Mouse (Mus musculus) CH12F3 (cell line): Measurements from ENCODE around the gene Paqr7.

Experiments used
- in situ Hi-C: fragments of 300-500 bp; cut with MboI; formaldehyde crosslinking; loops from 2 replicates; pipeline ENCODE4 v1.14.3; 2020; ENCODE audit warnings: low sequenced_read_pairs

Gene Paqr7

DNA sequence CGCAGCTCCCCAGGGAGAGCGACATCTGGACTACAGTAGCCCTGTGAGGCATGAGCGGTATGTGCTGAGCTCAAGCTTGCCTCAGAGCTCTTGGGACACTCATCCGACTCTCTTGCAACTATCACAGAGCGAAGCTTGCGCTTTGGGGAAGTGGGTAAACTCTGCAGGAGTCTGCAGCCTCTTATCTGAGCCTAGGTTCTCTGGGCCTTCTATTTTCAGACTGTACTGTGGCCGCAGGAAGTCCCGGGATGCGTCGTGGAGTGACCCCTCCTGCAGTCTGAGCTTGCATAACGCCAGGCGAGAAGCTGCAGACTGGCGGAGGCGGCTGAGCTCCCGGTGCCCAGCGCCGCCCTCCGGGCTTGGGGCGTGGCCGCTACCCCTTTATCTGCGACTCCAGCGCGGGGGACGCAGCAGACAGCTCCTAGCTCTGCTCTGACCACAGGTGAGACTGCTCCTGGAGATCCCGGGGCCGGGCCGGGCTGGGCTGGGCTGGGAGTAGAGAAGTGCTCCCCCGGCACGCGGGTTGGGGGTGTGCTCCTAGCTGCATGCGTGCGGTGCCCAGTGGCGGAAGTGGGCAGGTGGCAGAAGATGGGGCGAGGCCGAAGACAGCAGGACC lies at the start of gene Paqr7:
Gene Paqr7, plus strand, starts transcription at position 103 of the 616 bp plus-strand sequence.
- in situ Hi-C loops: no loop called here

DNA sequence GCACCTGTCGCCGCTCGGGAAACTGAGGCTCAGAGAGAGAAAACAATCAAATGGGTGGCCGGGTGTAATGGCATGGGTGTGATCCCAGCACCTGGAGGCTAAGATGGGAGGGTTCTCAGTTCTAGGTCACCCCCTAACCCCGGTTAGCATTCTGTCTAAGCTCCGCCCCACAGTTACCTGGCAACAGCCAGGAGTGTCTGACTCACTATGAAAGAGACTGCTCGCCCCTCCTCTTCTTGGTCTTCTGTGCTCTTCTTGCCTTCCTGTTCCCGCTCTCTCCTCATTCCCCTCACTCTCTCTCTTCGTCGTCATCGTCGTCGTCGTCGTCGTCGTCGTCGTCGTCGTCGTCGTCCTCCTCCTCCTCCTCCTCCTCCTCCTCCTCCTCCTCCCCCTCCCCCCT lies 48.5 kb upstream of the Paqr7 start:
- in situ Hi-C loops: no loop called here

GRCm38 (mm10) chr4:134449595-134450391 lies 46.7 kb upstream of the Paqr7 start:
- in situ Hi-C loops: no loop called here

DNA sequence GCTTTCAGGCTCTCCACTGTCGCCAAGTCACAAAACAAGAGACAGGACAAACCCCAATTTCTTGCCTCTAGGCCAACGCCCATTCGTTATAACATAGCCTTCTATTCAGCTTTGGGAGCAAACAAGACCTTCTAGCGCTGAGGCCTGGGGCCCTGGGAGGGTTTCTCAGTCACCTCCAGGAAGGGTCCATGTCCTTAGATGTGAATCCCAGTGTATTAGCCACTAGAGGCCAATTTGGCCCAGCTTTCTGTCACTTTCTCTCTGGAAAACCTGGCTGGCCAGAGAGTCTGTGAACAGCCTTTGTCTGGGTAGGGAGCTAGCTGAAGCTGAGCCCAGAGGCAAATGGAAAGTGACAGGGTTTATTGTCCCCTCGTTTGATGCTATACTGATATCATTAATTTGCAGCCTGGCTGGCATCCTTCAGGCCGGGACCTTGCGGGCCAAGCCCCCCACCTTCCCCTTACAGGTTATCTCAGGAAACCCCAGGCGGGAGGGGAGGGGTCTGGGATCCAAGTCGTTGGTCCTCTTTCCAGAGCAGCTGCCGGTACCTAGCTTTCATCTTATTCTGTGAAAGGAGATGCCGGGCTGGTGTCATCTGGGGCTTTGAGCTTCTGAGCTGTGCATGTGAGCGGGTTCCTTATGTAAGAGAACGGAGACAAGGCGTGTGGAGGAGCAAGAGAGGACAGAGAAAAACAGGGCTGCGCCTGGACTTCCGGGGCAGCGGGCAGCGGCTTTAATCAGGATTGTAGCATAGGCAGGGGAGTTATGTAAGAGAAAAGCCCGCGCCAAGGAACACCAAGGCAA lies 45.9 kb upstream of the Paqr7 start:
- in situ Hi-C loops: no loop called here

DNA sequence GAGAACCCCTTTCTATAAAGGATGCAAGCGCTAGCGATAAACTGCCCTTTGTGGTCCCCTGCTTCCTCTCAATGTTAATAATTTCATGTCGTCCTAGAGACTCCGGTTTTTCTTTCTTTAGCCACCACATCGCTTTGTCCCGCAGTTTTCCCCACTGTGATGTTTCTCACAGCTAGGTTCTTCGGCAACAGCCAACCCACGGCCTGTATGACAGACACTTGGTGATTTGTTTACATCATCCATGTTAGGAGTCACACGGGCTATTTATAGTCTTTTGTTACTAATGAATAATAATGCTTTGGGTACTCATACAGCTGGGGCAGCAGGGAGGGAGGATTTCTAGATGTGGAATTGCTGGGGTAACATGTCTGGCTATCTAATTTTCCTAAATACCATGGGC lies 45.0 kb upstream of the Paqr7 start:
- in situ Hi-C loops: no loop called here

- in situ Hi-C loops: no loop called here
Observed at GRCm38 (mm10) chr4:134453619-134454400, 42.7 kb upstream of the Paqr7 start.

DNA sequence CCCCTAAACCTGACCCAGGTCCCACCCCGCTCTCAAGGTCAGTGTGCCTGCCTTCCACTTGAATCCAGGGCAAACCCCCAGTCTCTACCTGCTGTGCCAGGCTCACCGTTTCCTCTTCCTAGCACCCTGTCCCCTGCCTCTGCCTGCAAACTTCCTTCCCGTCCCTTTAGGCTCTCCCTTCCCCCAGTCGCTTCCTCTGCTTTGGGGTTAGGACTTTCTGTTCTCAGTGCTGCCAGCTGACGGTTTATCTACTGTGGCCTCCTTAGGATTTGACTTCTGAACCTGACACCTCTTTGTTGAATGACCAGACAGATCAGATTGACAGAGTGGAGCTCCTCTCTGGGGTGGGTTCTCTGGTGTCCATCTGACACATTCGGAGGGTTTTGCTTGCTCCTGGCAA lies 41.2 kb upstream of the Paqr7 start:
- in situ Hi-C loops: no loop called here

GRCm38 (mm10) chr4:134457130-134457825 lies 39.2 kb upstream of the Paqr7 start:
- in situ Hi-C loops: no loop called here

- in situ Hi-C loops: no loop called here
Observed at GRCm38 (mm10) chr4:134458856-134459255, 37.6 kb upstream of the Paqr7 start.

- in situ Hi-C loops: no loop called here
Observed at GRCm38 (mm10) chr4:134460277-134460676, 36.2 kb upstream of the Paqr7 start.

DNA sequence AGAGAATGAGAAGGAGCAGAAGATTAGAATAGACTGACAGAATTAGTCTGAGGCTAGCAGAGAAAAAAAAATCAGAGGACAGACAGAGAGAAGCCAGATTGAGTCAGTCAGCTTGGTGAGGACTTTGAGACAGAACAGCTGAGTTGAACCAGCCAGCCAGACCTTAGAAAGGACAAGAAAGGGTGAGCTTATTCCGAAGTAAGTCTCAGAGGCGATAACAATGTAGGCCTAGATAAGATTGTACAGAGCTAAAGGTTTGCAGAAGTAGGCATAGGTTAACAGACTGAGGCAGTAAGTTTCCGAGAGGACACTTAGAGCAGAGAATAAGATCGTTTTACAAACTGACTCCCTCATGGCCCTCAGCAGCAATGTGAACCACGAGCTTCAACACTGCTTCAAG lies 35.2 kb upstream of the Paqr7 start:
- in situ Hi-C loops: no loop called here

DNA sequence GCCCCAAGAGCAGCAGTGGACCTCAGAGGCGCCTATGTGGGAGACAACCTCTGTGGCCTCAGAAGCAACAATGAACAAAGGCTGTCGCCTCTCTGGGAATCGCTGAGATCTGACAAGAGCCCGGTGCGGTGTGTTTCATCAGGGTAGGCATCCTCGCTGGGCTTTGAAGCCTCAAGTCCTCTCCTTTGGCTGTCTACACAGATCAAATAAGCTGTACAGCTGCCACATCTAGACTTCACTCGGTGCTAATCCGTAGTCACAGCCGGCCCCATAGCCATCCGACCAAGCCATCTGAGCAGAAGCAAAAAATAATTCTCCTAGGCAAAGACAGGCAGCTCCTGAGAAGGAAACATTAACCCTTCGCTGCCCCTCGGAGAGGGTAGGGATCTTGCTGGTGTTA lies 30.7 kb upstream of the Paqr7 start:
- in situ Hi-C loops: no loop called here

GRCm38 (mm10) chr4:134466381-134467262 lies 29.9 kb upstream of the Paqr7 start:
- in situ Hi-C loops: no loop called here

- in situ Hi-C loops: no loop called here
Observed at GRCm38 (mm10) chr4:134467435-134468214, 28.9 kb upstream of the Paqr7 start.

DNA sequence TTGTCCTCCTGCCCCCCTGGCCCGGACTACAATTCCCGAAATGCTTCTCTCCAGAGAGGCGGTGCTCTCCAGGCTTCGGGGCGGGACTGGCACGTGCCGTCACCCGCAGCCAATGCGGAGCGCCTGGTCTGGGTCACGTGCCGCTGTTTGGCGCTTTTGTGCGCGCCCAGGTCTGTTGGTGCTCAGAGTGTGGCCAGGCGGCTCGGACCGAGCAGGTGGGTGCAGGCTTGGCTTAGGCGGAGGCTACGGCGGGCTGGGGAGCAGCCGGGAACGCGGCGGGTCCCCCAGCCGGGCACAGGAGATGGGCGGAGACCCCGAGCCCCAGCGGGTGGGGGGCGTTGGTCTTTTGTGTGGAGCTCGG lies 28.3 kb upstream of the Paqr7 start, which contains the start of gene Stmn1:
Gene Stmn1, plus strand, starts transcription at position 106 of the 361 bp plus-strand sequence.
- in situ Hi-C loops: no loop called here

DNA sequence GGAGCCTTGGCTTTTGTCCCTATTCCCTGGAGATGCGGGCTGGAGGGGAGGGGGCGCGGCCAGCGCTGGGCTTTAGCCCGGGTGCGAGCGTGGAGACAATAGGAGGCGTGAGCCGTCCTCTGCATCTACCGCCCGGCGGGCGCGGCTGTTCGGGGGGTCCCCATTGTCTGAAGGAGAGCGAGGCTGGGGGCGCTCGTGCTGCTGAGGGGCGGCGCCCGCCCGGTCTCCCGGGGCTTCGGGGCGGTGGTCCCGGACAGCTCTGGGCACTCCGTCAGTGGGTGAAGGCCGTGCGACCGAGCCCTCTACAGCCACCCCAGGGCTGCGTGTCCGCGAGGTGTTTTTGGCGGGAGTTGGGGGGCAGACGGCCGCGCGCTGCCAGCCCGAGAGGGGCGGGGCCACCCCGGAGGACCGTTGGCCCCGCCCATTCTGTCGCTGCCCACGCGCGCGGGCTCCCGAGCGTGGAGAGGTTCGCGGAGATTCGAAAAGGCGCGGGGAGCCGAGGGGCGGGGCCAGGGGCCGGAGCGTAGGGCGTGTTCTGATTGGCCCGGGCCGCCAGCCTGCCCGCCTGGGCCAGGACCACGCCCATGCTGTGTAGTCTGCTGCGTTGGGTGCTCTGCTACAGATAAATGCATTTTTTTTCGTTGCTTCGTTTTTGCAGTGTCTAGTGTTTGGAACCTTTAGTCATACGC lies 27.8 kb upstream of the Paqr7 start:
- in situ Hi-C loops: no loop called here

- in situ Hi-C loops: no loop called here
Observed at GRCm38 (mm10) chr4:134469341-134469796, 27.1 kb upstream of the Paqr7 start.

DNA sequence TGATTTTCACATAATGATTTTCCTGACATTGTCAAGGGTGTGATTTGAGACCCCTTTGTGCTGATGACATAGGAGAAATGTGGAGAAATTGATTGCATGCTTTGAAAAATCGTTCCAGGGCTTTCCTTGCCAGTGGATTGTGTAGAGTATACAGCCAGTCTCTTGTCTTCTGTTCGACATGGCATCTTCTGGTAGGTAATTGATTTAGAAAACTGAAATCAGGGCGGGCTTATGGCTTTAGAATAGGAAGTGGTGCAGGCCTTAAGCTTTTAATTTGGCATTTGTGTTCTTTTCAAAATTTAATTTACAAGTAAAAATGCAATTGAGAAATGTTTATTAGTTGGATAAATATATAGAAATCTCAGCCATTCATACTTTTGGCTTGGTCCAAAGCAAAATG lies 26.5 kb upstream of the Paqr7 start:
- in situ Hi-C loops: no loop called here
